Mouse (Mus musculus): Measurements from ENCODE around the gene Grn. TPM values are rescaled to one million over a fixed set of nuclear protein-coding genes. Genes with fewer than 3 reads are reported as not detected.

Grn gene
- total RNA-seq, 2 experiments from 2014 or later, result 189 to 192 TPM

DNA sequence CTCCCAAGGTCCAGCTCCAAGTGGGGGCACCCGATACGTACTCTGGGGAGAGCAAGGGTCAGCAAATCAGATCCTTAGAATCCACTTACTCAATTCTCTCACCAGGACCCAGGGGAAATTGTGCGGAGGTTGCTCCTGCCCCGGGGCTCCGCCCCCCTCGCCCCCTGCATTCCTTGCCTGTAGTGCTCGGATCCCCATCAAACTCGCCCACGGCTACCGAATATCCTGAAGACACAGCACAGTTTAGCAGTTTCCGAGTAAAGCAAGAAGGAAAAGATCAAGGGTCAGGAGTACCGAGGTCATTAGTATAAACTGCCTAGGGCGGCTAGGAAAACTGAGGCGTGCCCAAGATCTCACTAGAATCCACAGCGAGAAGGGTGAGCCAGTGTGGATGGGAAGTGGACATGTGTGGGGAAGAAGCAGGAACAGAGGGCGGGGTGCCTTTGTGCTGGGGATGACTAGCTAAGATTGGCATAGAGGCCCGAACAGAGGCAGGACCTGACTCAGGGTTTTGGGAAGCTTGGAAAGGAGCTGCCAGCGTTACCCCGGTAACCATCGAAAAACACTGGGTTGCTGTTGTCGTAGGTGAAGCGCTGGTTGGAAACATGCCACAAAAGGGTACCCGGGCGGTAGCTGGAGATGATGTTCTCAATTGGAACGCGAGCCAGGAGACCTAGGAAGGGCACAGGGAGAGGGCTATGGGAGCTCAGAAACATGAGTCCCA is 35.8 kb downstream of the Grn start:
- DNase-seq, result peak; percentile 82 to 83
- intact Hi-C loops (cut with DNase I), result no loop called here

DNA sequence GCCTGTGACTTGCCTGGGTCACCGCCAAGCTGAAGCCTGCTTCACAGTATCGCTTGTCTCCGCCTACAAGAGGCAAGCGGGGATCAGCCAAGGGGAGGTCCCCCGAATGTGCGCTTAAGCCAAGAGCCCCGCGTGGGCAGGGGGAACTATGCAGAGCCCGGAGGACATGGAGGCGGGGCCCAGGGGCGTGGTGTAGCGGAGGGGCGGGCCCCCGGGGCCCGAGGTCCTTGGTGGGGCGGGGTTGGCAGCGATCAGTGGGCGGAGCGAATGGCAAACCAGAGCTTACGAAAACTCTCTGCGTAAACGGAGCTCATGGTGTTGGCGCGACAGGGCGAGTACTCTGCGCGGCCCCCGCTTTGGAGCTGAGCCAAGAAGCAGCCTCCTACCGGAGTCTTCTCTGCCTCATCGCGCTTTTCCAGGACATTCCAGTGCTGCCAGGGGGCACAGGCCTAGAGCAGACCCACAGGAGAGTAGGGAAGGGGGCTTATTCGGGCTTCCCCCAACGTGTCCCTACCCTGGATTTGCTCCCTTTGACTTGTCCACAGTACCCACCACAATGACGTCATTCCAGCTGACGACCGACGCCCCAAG is 37.0 kb downstream of the Grn start:
- intact Hi-C loops (cut with DNase I), result no loop called here
- DNase-seq, result peak; percentile 99

DNA sequence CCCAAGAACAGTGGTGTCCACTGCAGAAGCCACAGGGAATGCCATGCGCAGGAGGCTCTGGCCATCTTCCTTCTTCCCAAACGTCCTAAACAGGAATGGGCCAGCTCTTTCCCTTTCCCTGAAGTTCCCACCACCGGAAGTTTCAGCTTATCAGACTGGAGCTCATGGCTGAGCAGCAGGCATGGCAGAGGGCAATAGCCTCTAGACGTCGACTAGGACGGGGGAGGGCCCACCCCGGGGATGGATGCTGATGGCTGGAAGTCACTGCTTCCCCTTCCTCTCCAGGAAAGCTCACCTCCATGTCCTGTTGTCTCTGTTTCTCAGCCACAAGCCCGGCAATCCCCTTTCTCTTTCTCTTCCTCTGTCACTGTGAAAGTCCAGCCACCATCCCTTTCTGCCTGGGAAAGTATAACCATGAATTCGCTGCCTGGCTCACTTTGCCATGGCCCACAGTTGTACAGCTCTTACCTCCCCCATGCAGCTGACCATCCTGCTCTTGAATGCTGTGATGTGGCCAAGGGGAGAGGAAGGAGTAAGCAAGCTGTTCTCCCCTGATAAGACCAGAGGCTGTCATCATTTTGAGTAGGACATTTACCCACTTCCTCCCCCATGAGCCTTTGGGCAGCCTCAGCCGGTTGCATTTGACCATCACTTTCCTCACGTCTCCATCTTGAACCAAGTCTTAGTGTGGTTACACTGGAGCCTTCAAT is 39.7 kb downstream of the Grn start, which contains the start of gene Itga2b:
Itga2b (minus strand) TSS at position 475 of the 710 bp plus-strand sequence.
- intact Hi-C loops (cut with DNase I), result no loop called here
- no peak for DNase-seq

DNA sequence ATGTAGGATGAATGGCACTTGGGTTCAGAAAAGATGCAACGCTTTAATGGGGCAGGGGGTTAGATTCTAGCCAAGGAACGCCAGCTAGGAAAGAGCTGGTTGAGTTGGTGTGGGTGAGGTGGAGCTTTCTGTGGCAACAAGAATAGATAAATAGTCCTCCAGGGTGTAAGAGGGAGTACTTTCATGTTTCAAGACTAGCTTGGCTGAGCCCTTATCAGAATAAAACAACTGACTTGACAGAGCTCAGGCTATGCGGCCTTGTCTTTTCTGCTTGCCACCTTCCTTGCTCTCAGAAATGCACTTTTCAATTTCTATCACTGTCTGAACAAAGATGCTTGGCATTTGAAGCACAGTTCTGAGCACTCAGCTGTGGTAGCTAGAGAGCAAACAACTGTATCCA is 44.9 kb downstream of the Grn start:
- intact Hi-C loops (cut with DNase I), result no loop called here

DNA sequence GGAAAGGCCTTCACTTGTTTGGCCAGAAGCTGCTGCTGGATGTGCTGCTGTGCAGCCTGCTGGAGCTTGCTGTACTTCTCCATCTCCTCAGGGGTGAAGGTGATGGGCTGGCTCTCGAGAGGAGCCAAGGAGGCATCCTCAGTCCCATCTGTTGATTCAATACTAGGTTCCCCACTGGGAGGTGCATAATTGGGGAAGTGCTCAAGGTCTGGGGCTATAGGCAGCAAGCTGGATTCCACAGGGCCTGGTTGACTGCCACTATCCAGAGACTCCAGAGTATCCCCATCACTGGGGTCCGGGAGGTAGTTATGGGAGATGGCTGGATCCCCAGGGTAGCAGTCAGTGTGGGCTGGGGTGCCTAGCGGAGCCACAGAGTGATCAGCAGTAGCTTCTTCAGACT is 48.6 kb downstream of the Grn start:
- intact Hi-C loops (cut with DNase I), result no loop called here
- no peak for DNase-seq

More for the DNA sequence above, 44.9 kb downstream of the Grn start:
- no peak for DNase-seq

DNA sequence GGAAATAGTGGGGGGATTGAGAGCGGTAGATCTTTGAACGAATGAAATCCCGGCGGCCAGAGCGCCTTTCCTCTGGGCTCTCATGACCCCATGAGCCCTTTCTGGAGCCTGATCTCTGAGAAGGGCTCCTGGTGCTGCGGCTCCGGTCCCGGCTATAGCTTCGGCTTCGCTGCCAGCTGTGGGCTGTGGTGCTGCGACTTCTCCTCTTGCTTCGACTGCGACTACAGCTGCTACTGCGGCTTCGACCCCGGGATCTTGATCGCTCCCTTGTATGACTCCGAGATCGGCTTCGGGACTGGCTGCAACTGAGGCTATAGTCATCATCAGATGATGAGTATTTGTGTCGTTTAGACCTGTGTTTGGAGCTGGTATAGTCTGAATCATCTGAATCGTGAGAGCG is 49.5 kb downstream of the Grn start:
- no peak for DNase-seq
- intact Hi-C loops (cut with DNase I), result no loop called here

DNA sequence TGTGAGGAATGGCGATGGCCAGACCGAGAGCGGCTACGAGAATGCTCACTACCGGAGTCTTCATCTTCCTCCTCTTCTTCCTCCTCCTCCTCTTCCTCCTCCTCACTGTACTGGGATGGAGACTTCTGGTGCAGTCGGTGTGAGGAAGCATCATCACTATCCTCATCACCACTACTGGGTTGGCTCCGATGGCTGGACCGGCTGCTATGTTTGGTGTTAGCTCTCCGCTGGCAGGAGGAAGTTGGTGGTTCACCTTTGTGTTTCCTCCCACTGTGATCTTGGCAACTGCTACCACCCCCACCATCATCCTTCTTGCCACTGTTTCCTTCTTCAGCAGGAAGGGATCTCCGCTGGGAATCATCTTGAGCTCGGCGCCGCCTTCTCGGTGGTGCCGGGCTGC is 50.0 kb downstream of the Grn start:
- intact Hi-C loops (cut with DNase I), result no loop called here
- DNase-seq, result no peak

DNA sequence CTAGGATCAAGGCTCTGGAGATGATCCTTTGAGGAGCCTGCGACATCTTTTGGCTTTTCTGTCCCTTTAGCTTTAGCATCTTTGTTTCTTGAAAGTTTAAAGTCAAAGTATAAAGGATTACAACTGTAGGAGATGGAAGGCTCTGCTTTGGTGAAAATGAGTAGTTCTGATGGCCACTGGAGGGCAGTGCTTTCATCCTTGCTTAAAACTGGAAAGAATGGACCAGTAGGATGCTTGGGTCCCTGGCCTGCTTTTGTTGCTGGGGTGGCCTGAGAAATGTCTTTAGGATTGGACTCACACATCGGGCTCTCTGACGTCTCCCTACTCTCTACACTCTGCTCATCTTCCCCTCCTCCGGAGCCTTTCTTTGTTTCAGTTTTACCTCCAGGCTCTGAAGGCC is 50.8 kb downstream of the Grn start:
- no peak for DNase-seq
- intact Hi-C loops (cut with DNase I), result no loop called here

DNA sequence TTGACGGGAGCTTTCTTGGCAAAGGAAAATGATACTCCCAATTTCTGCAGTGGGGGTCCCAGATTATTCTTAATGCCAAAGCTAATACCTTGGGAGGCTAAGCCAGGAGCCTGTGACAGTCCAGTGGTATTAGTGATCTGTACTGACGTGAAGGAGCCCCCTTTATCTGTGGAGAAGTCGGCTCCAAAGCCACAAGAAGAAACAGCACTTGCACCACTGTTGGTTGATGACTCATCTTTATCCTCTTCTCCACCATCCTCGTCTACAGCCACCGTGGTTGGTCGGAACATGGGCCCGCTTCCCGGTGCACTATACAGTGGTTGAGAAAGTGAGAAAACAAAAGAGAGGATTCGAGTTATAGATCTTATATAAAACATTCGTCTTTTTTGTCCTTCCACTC is 51.7 kb downstream of the Grn start:
- intact Hi-C loops (cut with DNase I), result no loop called here

More for the DNA sequence above, 51.7 kb downstream of the Grn start:
- DNase-seq, result no peak

Small RNA genes lying within 50 kb of the gene (microRNA-seq; reads per million reads assigned to microRNA genes)
- 0.35 to 0.71 reads per million in 2 experiments for gene Mir6930

Other genes starting within 250 kb of the Grn start
- gene Lsm12, start 245.0 kb upstream of the Grn start, total RNA-seq (2021), result 10 to 100 TPM; 58.5 to 61.4 TPM
- 10 to 100 TPM; 37.9 to 38.1 TPM for gene G6pc3, start 240.7 kb upstream of the Grn start, total RNA-seq (2021)
- 100 to 1,000 TPM; 106 to 139 TPM for gene Hdac5, start 200.1 kb upstream of the Grn start, total RNA-seq (2021)
- 1 to 10 TPM; 1.7 to 1.8 TPM for gene BC030867, start 181.4 kb upstream of the Grn start, total RNA-seq (2021)
- under 1 TPM; 0.52 to 0.69 TPM for gene Asb16, start 161.6 kb upstream of the Grn start, total RNA-seq (2021)
- 10 to 100 TPM; 29.0 to 31.1 TPM for gene Tmub2, start 145.4 kb upstream of the Grn start, total RNA-seq (2021)
- gene Atxn7l3, start 133.7 kb upstream of the Grn start, total RNA-seq (2021), result 10 to 100 TPM; 34.1 to 38.3 TPM
- 10 to 100 TPM; 78.3 to 80.9 TPM for gene Ubtf, start 110.6 kb upstream of the Grn start, total RNA-seq (2021)
- gene Slc4a1, start 64.1 kb upstream of the Grn start, total RNA-seq (2021), result 10 to 100 TPM in 1 of 2 experiments, 1 to 10 TPM in 1; 3.5 to 13.0 TPM
- under 1 TPM; 0.29 to 0.32 TPM for gene Rundc3a, start 36.9 kb upstream of the Grn start, total RNA-seq (2021)
- gene Slc25a39, start 22.4 kb upstream of the Grn start, total RNA-seq (2021), result 100 to 1,000 TPM; 155 to 156 TPM
- 10 to 100 TPM; 20.0 to 23.8 TPM for gene Fam171a2, start 17.4 kb downstream of the Grn start, total RNA-seq (2021)
- gene Itga2b, start 39.8 kb downstream of the Grn start, total RNA-seq (2021), result 1 to 10 TPM; 2.8 to 4.6 TPM
- gene Gpatch8, start 126.1 kb downstream of the Grn start, total RNA-seq (2021), result 10 to 100 TPM; 25.2 to 28.2 TPM
- 1 to 10 TPM; 1.7 to 2.8 TPM for gene Gm11627, start 149.1 kb downstream of the Grn start, total RNA-seq (2021)
- 10 to 100 TPM; 11.1 to 15.7 TPM for gene Fzd2, start 174.1 kb downstream of the Grn start, total RNA-seq (2021)
- gene Meioc, start 233.4 kb downstream of the Grn start, total RNA-seq (2021), result under 1 TPM in 1 of 2 experiments, not detected in 1; 0.05 TPM